Mouse (Mus musculus) heart, adult 8-10 months (tissue): Measurements from ENCODE around the gene Sh2d7. TPM values are rescaled to one million over a fixed set of nuclear protein-coding genes. Genes with fewer than 3 reads are reported as not detected.

Experiments used
- DNase-seq: peaks from one replicate; pipeline ENCODE4 v3.0.0; 2022; ENCODE audit warnings: low spot score
- total RNA-seq, 4 experiments: library from RNA; stranded (reverse); gene quantifications; 2 replicates each; pipeline ENCODE4 v1.2.4; 2022

Gene Sh2d7
- not detected for total RNA-seq

DNA sequence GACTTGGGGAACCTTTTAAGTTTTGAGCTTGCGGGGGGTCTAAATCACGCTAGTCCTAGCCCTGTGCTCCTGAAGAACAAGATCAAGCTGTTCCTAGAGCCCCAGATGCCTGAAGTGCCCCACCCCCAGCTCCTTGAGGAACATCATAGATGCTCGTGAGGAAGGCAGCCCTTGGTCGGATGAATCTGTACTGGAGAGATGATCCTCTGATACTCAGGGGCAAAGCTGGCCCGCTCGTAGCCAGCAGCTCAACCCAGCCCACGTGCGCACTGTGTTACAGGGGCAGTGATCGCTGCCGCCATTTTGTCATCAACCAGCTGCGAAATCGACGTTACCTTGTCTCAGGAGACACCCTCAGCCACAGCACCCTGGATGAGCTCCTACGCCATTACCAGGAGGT lies at the start of gene Sh2d7:
TSS of gene Sh2d7 (plus strand) at position 301 of the 400 bp plus-strand sequence.
- DNase-seq, result no peak

GRCm38 (mm10) chr9:54489599-54489998 lies 49.2 kb upstream of the Sh2d7 start:
- DNase-seq, result no peak

DNA sequence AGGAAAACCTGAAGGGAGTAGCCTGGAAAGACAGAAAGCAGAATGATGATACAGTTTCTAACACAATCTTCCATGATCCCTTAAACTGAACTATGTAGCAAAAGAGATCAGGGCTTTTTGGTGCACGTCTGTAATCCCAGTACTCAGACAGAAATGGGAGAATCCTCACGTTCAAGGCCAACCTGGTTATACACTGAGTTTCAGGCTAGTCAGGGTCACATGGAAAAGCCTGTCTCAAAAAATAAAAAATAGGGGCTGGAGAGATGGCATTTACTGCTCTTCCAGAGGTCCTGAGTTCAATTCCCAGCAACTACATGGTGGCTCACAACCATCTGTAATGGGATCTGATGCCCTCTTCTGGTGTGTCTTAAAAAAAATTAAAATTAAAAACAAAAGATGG lies 48.4 kb upstream of the Sh2d7 start:
- DNase-seq, result no peak

DNA sequence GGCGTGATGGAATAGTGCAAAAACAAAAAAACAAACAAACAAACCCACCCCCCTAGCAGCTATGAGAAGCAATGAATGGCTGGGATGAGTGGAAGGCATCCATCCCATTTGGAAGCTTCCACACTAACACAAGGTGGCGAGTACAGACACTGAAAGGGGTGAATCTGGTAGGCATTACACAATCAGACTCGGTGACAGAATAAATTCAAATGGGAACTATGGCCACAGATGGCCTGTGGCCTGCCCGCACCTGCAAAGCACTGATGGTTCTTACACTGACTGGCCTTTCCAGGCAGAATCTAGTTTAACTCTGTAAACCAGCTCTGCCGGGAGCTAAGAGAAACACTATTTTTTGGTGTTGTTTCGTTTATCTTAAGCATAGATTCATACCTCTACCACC lies 39.5 kb upstream of the Sh2d7 start:
- no peak for DNase-seq

DNA sequence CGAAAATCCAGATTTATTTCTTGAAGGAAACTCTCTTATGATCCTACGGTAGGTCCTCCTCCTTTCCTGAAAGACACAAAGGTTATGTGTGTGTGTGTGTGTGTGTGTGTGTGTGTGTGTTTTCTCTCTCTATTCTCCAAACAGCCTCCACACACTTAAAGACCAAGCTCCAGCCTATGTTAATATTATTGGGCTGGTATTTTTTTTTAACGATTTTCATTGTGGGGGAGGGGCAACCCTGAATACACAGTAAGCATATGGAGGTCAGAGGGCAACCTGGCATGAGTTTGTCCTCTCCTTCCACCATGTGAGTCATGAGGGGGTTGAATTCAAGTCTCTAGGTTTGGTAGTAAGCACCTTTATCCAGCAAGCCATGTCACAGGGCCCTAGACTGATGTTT lies 39.0 kb upstream of the Sh2d7 start:
- DNase-seq, result no peak

GRCm38 (mm10) chr9:54500832-54501452 lies 37.8 kb upstream of the Sh2d7 start:
- no peak for DNase-seq

GRCm38 (mm10) chr9:54501453-54502110 lies 37.2 kb upstream of the Sh2d7 start, which contains the start of gene Dmxl2:
Dmxl2 (minus strand) TSS chr9:54501626.
- peak; percentile 87 for DNase-seq

GRCm38 (mm10) chr9:54502111-54502495 lies 36.7 kb upstream of the Sh2d7 start:
- DNase-seq, result no peak

DNA sequence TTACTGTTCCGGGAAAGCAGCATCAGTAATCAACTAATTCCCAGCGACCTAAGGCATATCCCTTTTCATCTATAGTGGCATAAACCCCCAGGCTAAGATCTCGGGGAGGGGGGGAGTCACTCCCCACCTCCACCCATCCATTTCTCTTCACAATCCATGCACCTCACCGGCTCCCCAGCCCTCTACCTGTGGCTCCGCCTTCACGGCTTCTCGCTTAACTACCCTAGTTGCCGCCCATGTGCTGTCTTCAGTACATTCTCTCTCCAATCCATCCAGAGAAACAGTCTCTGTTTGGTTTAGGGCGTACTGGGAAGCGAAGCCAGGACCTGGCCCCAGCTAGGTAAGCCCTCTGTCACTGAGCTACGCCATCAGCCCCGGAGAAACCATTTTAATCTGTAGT lies 35.9 kb upstream of the Sh2d7 start:
- no peak for DNase-seq

DNA sequence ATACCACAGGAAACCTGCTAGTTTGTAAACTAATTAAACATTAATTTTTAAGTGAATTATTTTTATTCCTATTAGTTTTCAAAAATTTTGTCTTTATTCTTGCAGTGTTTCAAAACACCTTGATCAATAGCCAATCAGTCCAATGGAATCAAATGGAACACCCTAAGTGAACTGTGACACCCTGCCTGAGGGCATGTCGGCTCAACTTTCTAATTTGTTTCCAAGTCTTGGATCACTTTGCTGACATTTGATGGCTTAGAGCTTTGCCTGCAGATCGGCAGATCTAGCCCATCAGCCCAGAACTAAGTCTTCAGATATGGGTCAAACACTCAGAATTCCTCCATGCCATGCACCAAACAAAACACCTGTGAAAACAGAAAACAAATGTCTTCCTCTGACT lies 22.8 kb upstream of the Sh2d7 start:
- DNase-seq, result no peak

DNA sequence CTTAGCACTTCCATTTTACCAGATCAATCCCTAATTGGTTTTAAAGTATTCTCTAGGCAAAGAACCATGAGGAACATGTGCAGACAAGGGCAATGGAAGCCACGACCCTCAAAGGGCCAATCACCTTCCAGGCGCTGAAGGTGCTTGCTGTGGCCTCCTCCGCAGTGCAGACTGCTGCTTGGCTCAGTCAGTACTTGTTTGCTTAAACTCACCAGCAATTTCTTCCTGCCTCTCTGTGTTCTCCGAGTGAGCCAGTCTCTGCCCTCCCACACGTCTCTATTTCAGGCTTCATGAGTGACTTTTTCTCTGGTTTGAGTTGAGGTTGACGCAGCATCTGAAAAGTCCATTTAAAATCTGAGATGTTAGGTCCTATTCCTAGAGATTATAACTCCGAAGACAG lies 19.9 kb upstream of the Sh2d7 start:
- no peak for DNase-seq

DNA sequence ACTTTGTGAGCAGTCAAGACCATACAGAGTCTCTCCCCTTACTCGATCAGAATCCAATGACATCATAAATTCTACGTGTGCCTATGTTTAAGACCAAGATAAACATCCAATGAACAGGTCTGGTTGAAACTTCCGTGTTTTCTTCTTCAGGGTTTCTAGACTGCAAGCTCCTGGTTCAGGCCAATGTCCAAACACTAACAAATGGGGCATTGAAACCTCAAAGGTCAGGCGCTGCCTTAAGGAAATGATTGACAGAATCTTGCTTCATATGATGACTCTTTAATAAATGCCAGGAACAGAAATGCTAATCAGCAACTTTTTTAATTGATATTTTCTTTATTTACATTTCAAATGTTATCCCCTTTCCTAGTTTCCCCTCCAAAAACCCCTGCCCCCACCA lies 18.5 kb upstream of the Sh2d7 start:
- DNase-seq, result no peak

GRCm38 (mm10) chr9:54527694-54528093 lies 11.1 kb upstream of the Sh2d7 start:
- DNase-seq, result no peak

DNA sequence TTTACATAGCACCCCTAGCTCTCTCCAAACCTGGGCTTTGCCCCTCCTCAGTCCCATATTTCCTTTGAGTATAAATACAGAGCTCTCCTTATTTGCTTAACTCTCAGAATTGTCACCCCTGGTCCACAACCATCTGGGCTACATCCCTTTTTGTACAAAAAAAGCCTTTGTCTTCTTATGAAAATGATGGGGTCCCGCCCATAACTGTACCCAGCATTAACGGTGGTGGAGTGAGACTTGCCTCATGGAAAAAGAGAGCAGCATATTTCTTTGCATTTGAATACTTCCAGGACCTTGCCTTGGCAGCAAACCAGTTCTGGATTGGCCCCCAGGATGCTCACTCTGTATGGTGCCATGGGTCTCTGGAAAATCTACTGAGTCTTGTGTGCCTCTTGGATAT lies 8.8 kb upstream of the Sh2d7 start:
- DNase-seq, result no peak

DNA sequence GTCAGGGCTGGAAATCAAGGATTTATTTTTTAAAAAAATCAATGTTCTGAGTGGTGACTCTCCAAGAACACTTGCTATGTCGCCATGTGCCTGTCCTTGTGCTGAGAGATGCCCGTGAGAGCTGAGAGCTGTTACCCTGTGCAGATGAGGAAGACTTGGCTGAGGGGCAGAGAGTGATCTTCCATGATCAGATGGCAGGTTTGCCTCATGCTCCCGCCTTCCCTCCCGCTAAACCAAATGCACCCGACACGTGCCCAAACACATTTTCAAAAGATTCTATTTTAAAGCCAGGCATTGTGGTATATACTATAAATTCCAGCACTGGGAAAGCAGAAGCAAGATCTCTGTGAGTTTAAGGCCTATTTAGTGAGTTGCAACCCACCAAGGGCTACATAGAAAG lies 7.9 kb upstream of the Sh2d7 start:
- DNase-seq, result no peak

- no peak for DNase-seq
Measured at GRCm38 (mm10) chr9:54531421-54531820, 7.4 kb upstream of the Sh2d7 start.

DNA sequence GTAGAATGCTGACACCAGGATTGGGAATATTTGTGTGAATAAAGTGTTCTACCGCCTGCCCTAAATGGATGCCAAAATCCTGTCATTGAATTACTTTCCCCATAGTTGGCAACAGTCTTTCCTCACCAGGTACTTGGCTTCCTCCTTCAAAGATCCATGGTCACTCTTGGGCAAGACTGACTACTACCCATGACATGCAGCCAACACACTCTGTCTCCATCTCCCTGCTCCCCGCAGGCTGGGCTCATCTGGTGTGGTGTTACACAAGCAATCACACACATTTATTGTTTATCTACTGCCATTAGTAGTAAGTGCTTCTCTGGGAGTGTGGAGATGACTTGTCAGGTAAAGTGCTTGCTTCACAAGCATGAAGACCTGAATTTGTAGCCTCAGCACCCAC lies 5.9 kb upstream of the Sh2d7 start:
- no peak for DNase-seq

GRCm38 (mm10) chr9:54533975-54534374 lies 4.8 kb upstream of the Sh2d7 start:
- no peak for DNase-seq

- no peak for DNase-seq
Measured at GRCm38 (mm10) chr9:54536236-54536635, 2.5 kb upstream of the Sh2d7 start.

GRCm38 (mm10) chr9:54537030-54537429 lies 1.8 kb upstream of the Sh2d7 start:
- no peak for DNase-seq

- no peak for DNase-seq
Measured at GRCm38 (mm10) chr9:54537480-54537879, 1.3 kb upstream of the Sh2d7 start.

DNA sequence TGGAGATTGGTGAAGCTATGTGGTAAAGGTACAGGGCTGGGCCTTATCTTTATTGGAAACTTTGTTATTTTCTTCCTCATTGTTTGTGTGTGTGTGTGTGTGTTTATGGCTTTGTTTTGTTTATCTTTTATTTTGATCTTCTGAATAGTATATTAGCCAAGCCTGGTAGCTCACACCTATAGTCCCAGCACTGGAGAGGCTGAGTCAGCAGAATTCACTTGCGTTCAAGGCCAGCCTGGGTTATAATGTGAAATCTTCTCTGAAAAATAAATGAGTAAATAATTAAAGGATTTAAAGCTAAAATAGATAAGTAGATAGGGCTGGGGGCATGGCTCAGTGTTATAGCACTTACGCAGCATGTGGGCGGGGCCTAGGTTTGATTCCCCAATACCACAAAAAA lies 540 bp upstream of the Sh2d7 start:
- no peak for DNase-seq

DNA sequence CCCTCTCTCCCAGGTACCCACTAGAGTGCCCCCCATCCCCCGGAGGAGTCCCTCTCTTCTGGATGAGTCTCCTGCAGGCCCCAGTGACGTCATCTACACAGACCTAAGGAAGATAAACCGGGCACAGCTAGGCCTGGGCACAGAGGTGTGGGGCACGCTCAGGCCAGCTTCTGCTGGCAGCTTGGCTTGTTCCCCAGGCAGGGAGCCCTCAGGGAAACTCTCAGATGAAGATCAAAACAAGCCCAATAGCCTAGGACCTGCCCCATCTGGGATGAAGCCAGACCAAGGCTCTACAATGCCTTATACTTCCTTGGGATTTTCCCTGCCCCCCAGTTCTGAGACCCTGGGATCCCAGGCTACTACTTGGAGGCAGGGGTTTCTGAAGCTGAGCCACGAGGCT lies 2.0 kb downstream of the Sh2d7 start:
- DNase-seq, result no peak
